Mouse (Mus musculus): Measurements from ENCODE around the gene Smcp. TPM values are rescaled to one million over a fixed set of nuclear protein-coding genes. Genes with fewer than 3 reads are reported as not detected.

Gene Smcp
- not detected in 2 replicates for polyA plus RNA-seq (2016; fragmentation: Nextera tagmentation; extraction: Ambion mirVana)

- no peaks in the 10 kb centered on the region for H3K4me1 ChIP-seq
- no peak within 1 kb of the TSS for H3K4me2 ChIP-seq (replicated peaks)
- no peak for ATAC-seq (ENCODE audit: low FRiP score)
- WGBS, result 80% methylated on average over 1 of the region's 1 CpGs
- H3K9ac ChIP-seq, result no peak within 1 kb of the TSS
- H3K27me3 ChIP-seq, result no peaks in the 10 kb centered on the region
- no peak within 1 kb of the TSS for H3K4me3 ChIP-seq
- no peaks in the 10 kb centered on the region for H3K36me3 ChIP-seq
- no peak within 1 kb of the TSS for H3K27ac ChIP-seq
- H3K9me3 ChIP-seq (replicated peaks), result no peaks in the 10 kb centered on the region
These were observed at the start of gene Smcp for GRCm38 (mm10) chr3:92588858-92589257. Smcp (minus strand) TSS chr3:92588997.

DNA sequence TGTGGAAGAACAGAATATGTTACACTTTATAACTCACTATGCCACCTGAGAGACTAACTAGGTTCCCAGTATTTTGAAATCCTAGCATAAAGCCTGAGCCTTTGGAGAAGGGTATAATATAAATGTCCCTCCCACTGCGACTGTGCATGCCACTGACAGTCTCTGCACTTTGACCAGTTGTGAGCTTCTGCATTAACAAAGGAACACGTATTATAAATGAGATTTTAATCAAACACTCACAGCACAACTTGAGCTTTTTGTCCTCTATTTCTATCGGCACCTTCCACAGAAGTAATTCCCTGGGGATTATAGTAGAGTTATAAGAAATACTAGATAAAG, 49.8 kb upstream of the Smcp start:
- WGBS, result 79% methylated on average over 3 of the region's 3 CpGs

DNA sequence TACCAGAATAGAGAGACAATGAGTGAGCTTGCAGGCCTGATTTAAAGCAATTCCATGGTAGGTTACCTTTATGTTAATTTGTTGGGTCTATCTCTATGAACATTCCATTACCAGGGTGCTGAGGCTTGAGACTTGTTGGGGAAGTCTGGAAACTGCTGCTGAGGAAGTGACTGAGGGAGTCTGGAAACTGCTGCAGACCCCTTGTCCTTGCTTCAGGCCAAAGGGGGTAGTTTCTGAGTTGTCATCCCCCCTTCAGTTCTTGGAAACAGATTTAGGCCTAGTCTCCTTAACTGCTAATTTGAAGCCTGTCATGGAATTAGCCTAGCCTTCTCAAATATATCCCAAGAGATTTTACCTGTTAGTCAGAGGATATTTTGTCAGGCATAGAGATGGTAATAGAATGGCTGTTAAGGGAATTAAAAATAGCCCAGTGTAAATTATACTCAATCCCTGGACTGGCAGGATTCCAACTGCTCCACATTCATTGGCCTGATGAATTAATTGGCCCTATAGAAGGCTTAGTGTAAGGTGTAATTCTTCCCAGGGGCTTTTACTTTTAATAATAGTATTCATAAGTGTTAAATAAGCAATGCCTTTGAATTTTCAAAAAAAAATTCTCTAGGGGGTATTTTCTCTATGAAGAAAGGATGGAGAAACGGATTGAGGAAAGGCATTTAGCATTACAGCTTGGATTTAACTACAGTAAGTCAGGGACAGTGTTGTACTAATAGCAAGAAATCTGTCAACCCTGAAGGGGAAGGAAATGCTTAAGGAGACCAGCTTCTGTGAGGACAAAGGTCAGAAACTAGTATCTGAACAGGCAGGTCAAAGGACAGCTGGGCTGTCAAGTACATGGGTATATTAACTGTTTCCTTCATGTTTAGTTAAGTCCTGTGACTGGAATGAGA, 49.2 kb upstream of the Smcp start:
- Histone ChIP-seq H3K9ac (no peak overlapping the region), H3K36me3 (no peaks in the 10 kb centered on the region), H3K27me3 (no peaks in the 10 kb centered on the region), H3K9me3 (replicated peaks) (no peaks in the 10 kb centered on the region), H3K4me1 (no peaks in the 10 kb centered on the region), H3K27ac (no peak overlapping the region), H3K4me3 (no peak overlapping the region), H3K4me2 (replicated peaks) (no peak overlapping the region)
- 44% methylated on average over 1 of the region's 1 CpGs for WGBS
- peak; percentile 16; the same call in 1 of the 2 replicates for ATAC-seq (ENCODE audit: low FRiP score)

More for the DNA sequence above, 49.8 kb upstream of the Smcp start:
- Histone ChIP-seq H3K4me2 (replicated peaks) (no peak overlapping the region), H3K4me1 (no peaks in the 10 kb centered on the region), H3K27ac (no peak overlapping the region), H3K36me3 (no peaks in the 10 kb centered on the region), H3K9me3 (replicated peaks) (no peaks in the 10 kb centered on the region), H3K9ac (no peak overlapping the region), H3K4me3 (no peak overlapping the region), H3K27me3 (no peaks in the 10 kb centered on the region)
- no peak for ATAC-seq (ENCODE audit: low FRiP score)

GRCm38 (mm10) chr3:92621560-92621959, 32.8 kb upstream of the Smcp start, which contains the start of gene Lce6a:
Lce6a (minus strand) TSS chr3:92621660.
- Histone ChIP-seq H3K27me3 (no peaks in the 10 kb centered on the region), H3K27ac (no peak within 1 kb of the TSS), H3K4me2 (replicated peaks) (no peak within 1 kb of the TSS), H3K9me3 (replicated peaks) (no peaks in the 10 kb centered on the region), H3K36me3 (no peaks in the 10 kb centered on the region), H3K4me1 (no peaks in the 10 kb centered on the region), H3K4me3 (no peak within 1 kb of the TSS), H3K9ac (no peak within 1 kb of the TSS)
- ATAC-seq (ENCODE audit: low FRiP score), result no peak
- 76% methylated on average over 2 of the region's 2 CpGs for WGBS

DNA sequence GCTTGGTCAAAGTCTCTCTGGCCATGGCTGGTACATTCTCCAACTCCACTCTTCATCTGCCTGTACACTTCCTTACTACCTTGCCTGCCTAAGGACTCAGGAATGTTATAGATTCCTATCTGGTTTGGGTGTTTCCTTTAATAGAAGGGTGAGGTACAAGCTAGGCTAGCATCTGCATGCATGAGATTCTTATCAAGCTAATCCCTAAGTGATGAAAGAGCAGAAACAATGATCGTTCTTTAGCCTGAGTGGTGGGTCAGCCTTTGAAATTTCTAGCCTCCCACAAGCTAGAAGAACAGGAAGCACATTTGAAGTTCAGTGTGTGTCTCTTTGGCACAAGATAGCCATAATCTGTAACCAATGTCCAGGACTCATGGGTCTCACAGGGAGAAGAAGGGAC, 21.0 kb upstream of the Smcp start:
- H3K27ac ChIP-seq, result no peak overlapping the region
- no peak for ATAC-seq (ENCODE audit: low FRiP score)
- no peak overlapping the region for H3K9ac ChIP-seq
- no peak overlapping the region for H3K4me2 ChIP-seq (replicated peaks)
- WGBS, result 70% methylated on average over 1 of the region's 1 CpGs
- H3K9me3 ChIP-seq (replicated peaks), result no peaks in the 10 kb centered on the region
- no peaks in the 10 kb centered on the region for H3K36me3 ChIP-seq
- no peaks in the 10 kb centered on the region for H3K4me1 ChIP-seq
- no peaks in the 10 kb centered on the region for H3K27me3 ChIP-seq
- H3K4me3 ChIP-seq, result no peak overlapping the region

- H3K9me3 ChIP-seq (replicated peaks), result no peaks in the 10 kb centered on the region
- no peaks in the 10 kb centered on the region for H3K36me3 ChIP-seq
- no peaks in the 10 kb centered on the region for H3K27me3 ChIP-seq
- no peak within 1 kb of the TSS for H3K27ac ChIP-seq
- ATAC-seq (ENCODE audit: low FRiP score), result no peak
- no peak within 1 kb of the TSS for H3K4me2 ChIP-seq (replicated peaks)
- H3K9ac ChIP-seq, result no peak within 1 kb of the TSS
- H3K4me3 ChIP-seq, result no peak within 1 kb of the TSS
- H3K4me1 ChIP-seq, result no peaks in the 10 kb centered on the region
These were observed 18.6 kb upstream of the Smcp start, which contains the start of gene 2210017I01Rik for GRCm38 (mm10) chr3:92607392-92607791. 2210017I01Rik (minus strand) TSS chr3:92607492.

DNA sequence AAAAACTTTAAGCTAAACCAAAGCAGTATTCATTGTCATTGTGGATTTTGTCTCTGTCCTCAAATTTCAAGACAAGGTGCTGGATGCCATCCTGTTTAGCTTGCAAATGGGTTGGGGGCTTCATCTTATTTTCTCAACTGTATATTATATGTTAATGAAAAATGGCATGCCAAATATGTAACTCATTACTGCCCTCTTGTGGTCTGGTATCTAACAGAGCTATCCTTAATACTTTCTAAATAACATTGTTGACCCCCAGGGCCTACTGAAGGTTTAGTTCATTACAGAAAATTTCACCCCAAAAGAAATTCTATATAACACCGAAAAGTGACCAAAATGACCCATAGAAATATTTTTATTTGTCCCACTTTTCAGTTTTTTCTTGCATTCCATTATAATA, 13.4 kb upstream of the Smcp start:
- 44% methylated on average over 1 of the region's 1 CpGs for WGBS

DNA sequence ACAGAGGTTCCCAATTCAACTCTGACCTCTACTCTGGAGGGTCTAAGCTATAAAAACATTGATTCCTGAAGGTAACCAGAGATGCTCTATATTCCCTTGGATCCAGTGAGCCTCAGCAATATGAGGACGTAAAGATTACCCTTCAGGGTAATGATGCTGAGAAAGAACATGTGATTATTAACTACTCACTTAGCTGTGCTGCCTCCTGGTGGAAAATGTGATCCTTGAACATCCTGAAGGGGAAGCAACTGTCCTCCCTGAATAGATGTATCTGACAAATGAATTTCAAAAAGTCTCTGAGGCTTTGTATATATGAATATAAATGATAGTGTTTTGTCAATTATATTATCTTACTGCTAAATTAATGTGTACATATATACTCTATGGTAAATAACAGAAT, 11.7 kb upstream of the Smcp start:
- Histone ChIP-seq H3K27me3 (no peaks in the 10 kb centered on the region), H3K4me3 (no peak overlapping the region), H3K4me2 (replicated peaks) (no peak overlapping the region), H3K9me3 (replicated peaks) (no peaks in the 10 kb centered on the region), H3K36me3 (no peaks in the 10 kb centered on the region), H3K9ac (no peak overlapping the region), H3K4me1 (no peaks in the 10 kb centered on the region), H3K27ac (no peak overlapping the region)
- ATAC-seq (ENCODE audit: low FRiP score), result no peak
- WGBS, result 56% methylated on average over 1 of the region's 1 CpGs

More for the DNA sequence above, 13.4 kb upstream of the Smcp start:
- H3K36me3 ChIP-seq, result no peaks in the 10 kb centered on the region
- no peak overlapping the region for H3K4me2 ChIP-seq (replicated peaks)
- no peaks in the 10 kb centered on the region for H3K27me3 ChIP-seq
- no peaks in the 10 kb centered on the region for H3K9me3 ChIP-seq (replicated peaks)
- no peak overlapping the region for H3K27ac ChIP-seq
- no peak overlapping the region for H3K4me3 ChIP-seq
- H3K9ac ChIP-seq, result no peak overlapping the region
- H3K4me1 ChIP-seq, result no peaks in the 10 kb centered on the region
- no peak for ATAC-seq (ENCODE audit: low FRiP score)

- H3K4me2 ChIP-seq (replicated peaks), result no peak overlapping the region
- no peaks in the 10 kb centered on the region for H3K4me1 ChIP-seq
- H3K9ac ChIP-seq, result no peak overlapping the region
- H3K4me3 ChIP-seq, result no peak overlapping the region
- ATAC-seq (ENCODE audit: low FRiP score), result no peak
- H3K27me3 ChIP-seq, result no peaks in the 10 kb centered on the region
- H3K9me3 ChIP-seq (replicated peaks), result no peaks in the 10 kb centered on the region
- no peaks in the 10 kb centered on the region for H3K36me3 ChIP-seq
- no peak overlapping the region for H3K27ac ChIP-seq
These were observed 11.2 kb upstream of the Smcp start for GRCm38 (mm10) chr3:92599973-92600372.

GRCm38 (mm10) chr3:92598429-92598828, 9.6 kb upstream of the Smcp start:
- Histone ChIP-seq H3K9me3 (replicated peaks) (no peaks in the 10 kb centered on the region), H3K9ac (no peak overlapping the region), H3K4me1 (no peaks in the 10 kb centered on the region), H3K4me3 (no peak overlapping the region), H3K27me3 (no peaks in the 10 kb centered on the region), H3K4me2 (replicated peaks) (no peak overlapping the region), H3K36me3 (no peaks in the 10 kb centered on the region), H3K27ac (no peak overlapping the region)
- ATAC-seq (ENCODE audit: low FRiP score), result no peak
- 86% methylated on average over 2 of the region's 2 CpGs for WGBS

DNA sequence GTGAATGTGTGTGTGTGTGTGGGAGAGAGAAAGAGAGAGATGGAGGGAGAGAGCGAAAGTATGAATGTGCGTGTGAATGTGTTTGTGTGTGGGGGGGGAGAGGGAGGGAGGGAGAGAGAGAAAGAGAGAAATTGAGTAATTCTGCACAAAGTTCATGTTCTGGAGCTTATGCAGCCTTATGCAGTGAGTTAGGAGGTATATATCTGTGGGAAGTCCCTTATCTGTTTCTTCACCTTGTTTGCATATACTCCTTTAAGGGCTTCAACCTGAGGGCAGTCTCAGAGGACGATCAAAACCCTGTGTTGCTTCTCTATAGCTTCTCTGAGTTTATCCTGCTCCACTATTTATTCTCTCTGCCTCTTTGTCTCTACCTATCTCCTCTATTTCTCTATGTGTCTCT, 1.6 kb downstream of the Smcp start:
- Histone ChIP-seq H3K4me2 (replicated peaks) (no peak overlapping the region), H3K36me3 (no peaks in the 10 kb centered on the region), H3K9me3 (replicated peaks) (no peaks in the 10 kb centered on the region), H3K4me3 (no peak overlapping the region), H3K9ac (no peak overlapping the region), H3K27ac (no peak overlapping the region), H3K4me1 (no peaks in the 10 kb centered on the region), H3K27me3 (no peaks in the 10 kb centered on the region)
- 90% methylated on average over 3 of the region's 3 CpGs for WGBS
- ATAC-seq (ENCODE audit: low FRiP score), result no peak

- H3K27ac ChIP-seq, result no peak overlapping the region
- WGBS, result 73% methylated on average over 1 of the region's 1 CpGs
- no peak for ATAC-seq (ENCODE audit: low FRiP score)
- H3K27me3 ChIP-seq, result no peaks in the 10 kb centered on the region
- no peaks in the 10 kb centered on the region for H3K4me1 ChIP-seq
- H3K36me3 ChIP-seq, result no peaks in the 10 kb centered on the region
- no peak overlapping the region for H3K4me2 ChIP-seq (replicated peaks)
- H3K4me3 ChIP-seq, result no peak overlapping the region
- no peak overlapping the region for H3K9ac ChIP-seq
- no peaks in the 10 kb centered on the region for H3K9me3 ChIP-seq (replicated peaks)
These were observed 3.7 kb downstream of the Smcp start for GRCm38 (mm10) chr3:92585055-92585454.

GRCm38 (mm10) chr3:92583164-92583826, 5.5 kb downstream of the Smcp start:
- ATAC-seq (ENCODE audit: low FRiP score), result no peak
- H3K27me3 ChIP-seq, result no peaks in the 10 kb centered on the region
- 64% methylated on average over 3 of the region's 3 CpGs for WGBS

More at GRCm38 (mm10) chr3:92583164-92583826, 5.5 kb downstream of the Smcp start:
- Histone ChIP-seq H3K27ac (no peak overlapping the region), H3K9ac (no peak overlapping the region), H3K36me3 (no peaks in the 10 kb centered on the region), H3K9me3 (replicated peaks) (no peaks in the 10 kb centered on the region), H3K4me1 (no peaks in the 10 kb centered on the region), H3K4me3 (no peak overlapping the region), H3K4me2 (replicated peaks) (no peak overlapping the region)

Measured in hindbrain, embryonic 12.5 days (tissue).